Mouse (Mus musculus): ENCODE results near the gene Rnf169.
A peak's percentile ranks its signal among the peaks of the same experiment; 100 is the strongest.

- TF ChIP-seq CTCF (IDR thresholded peaks at IDR 0.05; ENCODE audit: low read depth), result peak; percentile 85
- TF ChIP-seq EP300 (IDR thresholded peaks at IDR 0.05; ENCODE audit: low read depth), result no peak
Observed at GRCm38 (mm10) chr7:100009640-100010039, 29.4 kb upstream of the Rnf169 start.

Measured in liver, postnatal 0 days (tissue).